Mouse (Mus musculus): Measurements from ENCODE around the gene Olfm2.

DNA sequence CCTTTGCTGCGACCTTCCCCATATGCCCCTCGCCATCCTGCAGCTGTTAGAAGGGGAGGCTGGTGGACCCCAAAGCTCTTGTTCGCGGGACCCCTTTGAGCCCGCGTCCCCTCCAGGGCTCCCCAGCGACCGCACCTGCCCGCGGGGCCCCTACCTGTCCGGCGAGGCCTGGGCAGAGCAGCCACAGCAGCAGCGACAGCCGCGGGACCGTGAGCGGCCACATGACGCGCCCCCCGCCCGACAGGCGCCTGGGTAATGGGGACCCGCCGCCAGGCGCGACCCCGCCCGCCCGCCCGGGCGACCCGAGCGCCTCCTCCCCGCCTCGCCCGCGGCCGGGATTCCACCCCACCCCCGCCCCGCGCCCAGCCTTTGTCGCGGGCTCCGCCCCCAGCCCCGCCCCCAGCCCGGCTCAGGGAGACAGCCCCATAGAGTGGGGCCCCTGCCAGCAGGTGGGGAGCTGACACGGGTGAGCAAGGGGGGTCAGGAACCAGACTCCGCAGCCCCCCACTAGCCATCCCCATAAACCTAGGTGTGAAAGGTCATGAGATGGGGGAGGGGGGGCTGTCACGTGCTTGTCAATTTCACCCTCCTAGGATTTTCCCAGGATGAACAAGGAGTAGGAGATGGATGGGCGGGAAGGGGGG, at the start of gene Olfm2:
- TF ChIP-seq POLR2A (IDR thresholded peaks at IDR 0.05; ENCODE audit: insufficient read length, low read depth), result no peak
- no peak for TF ChIP-seq USF1 (IDR thresholded peaks at IDR 0.05; ENCODE audit: low read depth)
- TF ChIP-seq MYOD1 (IDR thresholded peaks at IDR 0.05; ENCODE audit: control insufficient read depth in 1 of 3, insufficient read length in 2 of 3, low read depth in 2 of 3), result no peak

Data from myocyte (in vitro differentiated cells).